Comparison of ENCODE assay signal across 11 mouse cellular contexts in genomic region chr4:139832281-139833035, GRCm38 (mm10). TPM values are rescaled to one million over a fixed set of nuclear protein-coding genes. Genes with fewer than 3 reads are reported as not detected.
DNase-seq lines count a peak whose midpoint lies in the region; ATAC-seq lines count a peak whose summit lies in the region.
"Had no signal": no experiment of that assay in that cellular context is flagged by ENCODE, and none has a peak within 500 bp of the region (broad histone marks: within the 10 kb centered on the region; RNA-seq: fewer than 3 reads in every experiment).

No protein-coding gene starts in this region.

- no peaks in the 10 kb centered on the region for H3K9me3 ChIP-seq in heart, embryonic 12.5 days (replicated peaks)
- no peaks in the 10 kb centered on the region for H3K9me3 ChIP-seq in hindbrain, embryonic 10.5 days
- H3K9me3 ChIP-seq in midbrain, embryonic 15.5 days, result no peaks in the 10 kb centered on the region

- DNase-seq in heart, adult 8-10 months (ENCODE audit: low spot score), result no peak
- DNase-seq in ES-CJ7 (ENCODE audit: low read depth, low spot score), result peak; percentile 85
- peak; percentile 71 for DNase-seq in hindbrain, embryonic 10.5 days (ENCODE audit: low spot score)
- DNase-seq in layer of hippocampus, adult 9-10 months (ENCODE audit: low spot score), result no peak
- DNase-seq in Muller cell, postnatal 12 days (ENCODE audit: inconsistent ontology term), result no peak

- H3K9ac ChIP-seq in heart, embryonic 12.5 days, result peak overlapping the region; percentile 31; the same call in 1 of the 2 replicates
- peak overlapping the region; percentile 26 for H3K9ac ChIP-seq in midbrain, embryonic 15.5 days

- no peak for ATAC-seq in heart, embryonic 12.5 days (ENCODE audit: insufficient number of reproducible peaks, low FRiP score)
- no peak for ATAC-seq in midbrain, embryonic 15.5 days (replicated peaks)
- ATAC-seq in megakaryocyte progenitor cell, adult 5-6 weeks (replicated peaks; ENCODE audit: poor library complexity), result no peak

- H3K4me1 ChIP-seq in heart, embryonic 12.5 days (replicated peaks), result peaks cover 10% of the 10 kb centered on the region
- H3K4me1 ChIP-seq in hindbrain, embryonic 10.5 days (replicated peaks), result peaks cover 98% of the 10 kb centered on the region
- peaks cover 49% of the 10 kb centered on the region for H3K4me1 ChIP-seq in midbrain, embryonic 15.5 days

- H3K27me3 ChIP-seq in heart, embryonic 12.5 days (replicated peaks), result peaks cover 99% of the 10 kb centered on the region
- peaks cover 100% of the 10 kb centered on the region for H3K27me3 ChIP-seq in hindbrain, embryonic 10.5 days (ENCODE audit: insufficient read depth, poor library complexity, severe bottlenecking)
- peaks cover 50% of the 10 kb centered on the region for H3K27me3 ChIP-seq in midbrain, embryonic 15.5 days (replicated peaks)

- H3K36me3 ChIP-seq in heart, embryonic 12.5 days, result no peaks in the 10 kb centered on the region
- peaks cover 18% of the 10 kb centered on the region for H3K36me3 ChIP-seq in hindbrain, embryonic 10.5 days
- H3K36me3 ChIP-seq in midbrain, embryonic 15.5 days (replicated peaks), result no peaks in the 10 kb centered on the region

- H3K27ac ChIP-seq in heart, embryonic 12.5 days (ENCODE audit: poor library complexity, severe bottlenecking), result no peak overlapping the region
- H3K27ac ChIP-seq in hindbrain, embryonic 10.5 days, result peak overlapping the region; percentile 94
- peak overlapping the region; percentile 69 for H3K27ac ChIP-seq in midbrain, embryonic 15.5 days

- under 1% methylated on average over 55 of the region's 55 CpGs for WGBS in heart, embryonic 12.5 days
- under 1% methylated on average over 55 of the region's 55 CpGs for WGBS in hindbrain, embryonic 10.5 days
- WGBS in midbrain, embryonic 15.5 days, result under 1% methylated on average over 54 of the region's 55 CpGs

- peak overlapping the region; percentile 52 for H3K4me2 ChIP-seq in heart, embryonic 12.5 days
- peak overlapping the region; percentile 48 for H3K4me2 ChIP-seq in midbrain, embryonic 15.5 days

- H3K4me3 ChIP-seq in heart, embryonic 12.5 days, result peak overlapping the region; percentile 33
- peak overlapping the region; percentile 67 for H3K4me3 ChIP-seq in hindbrain, embryonic 10.5 days
- peak overlapping the region; percentile 38 for H3K4me3 ChIP-seq in midbrain, embryonic 15.5 days

RNA-seq across cellular contexts. Expression of gene Pax7, which starts 0.9 kb away (rescaled TPM):
- 0.04 and 0.06 TPM in 2 replicates for polyA plus RNA-seq in heart, embryonic 12.5 days (2016; fragmentation: Nextera tagmentation; extraction: Ambion mirVana)
- not detected for total RNA-seq in heart, adult 8-10 months (2022)
- polyA plus RNA-seq in hindbrain, embryonic 10.5 days (2016; fragmentation: Nextera tagmentation; extraction: Ambion mirVana), result 2.3 and 2.6 TPM in 2 replicates
- polyA plus RNA-seq in midbrain, embryonic 15.5 days (2015; fragmentation: Nextera tagmentation; extraction: Ambion mirVana), result 3.5 and 3.8 TPM in 2 replicates
- total RNA-seq in megakaryocyte progenitor cell, adult 5-6 weeks (2015), result not detected in 2 replicates
- not detected in 2 replicates for total RNA-seq in megakaryocyte progenitor cell, adult 5-6 weeks (2017)
- total RNA-seq: adrenal gland, postnatal 25 days; common myeloid progenitor, adult 5-6 weeks; left cerebral cortex, postnatal 10 days had no signal

Comparison
In these comparisons a context has a peak if more than half of its experiments do, and no peak if none do; other contexts are left out.
1. DNase-seq: peak in ES-CJ7 (single experiment) and hindbrain, embryonic 10.5 days (single experiment); none in heart, adult 8-10 months (single experiment), layer of hippocampus, adult 9-10 months (single experiment) and Muller cell, postnatal 12 days (single experiment).
2. Peak in every context shown above with its lines, with median percentiles within 50 percentile points of each other: H3K4me3 ChIP-seq.